Mouse (Mus musculus): ENCODE measurements around the gene 4930452B06Rik. TPM values are rescaled to one million over a fixed set of nuclear protein-coding genes. Genes with fewer than 3 reads are reported as not detected.
"Not testable (repeated sequence)": the region's sequence is repeated elsewhere in the genome, so short reads cannot be mapped to it uniquely, and the experiment has no call there.

The 4930452B06Rik gene
- polyA plus RNA-seq, 1 experiment from 2014 or later = 5.7 TPM

DNA sequence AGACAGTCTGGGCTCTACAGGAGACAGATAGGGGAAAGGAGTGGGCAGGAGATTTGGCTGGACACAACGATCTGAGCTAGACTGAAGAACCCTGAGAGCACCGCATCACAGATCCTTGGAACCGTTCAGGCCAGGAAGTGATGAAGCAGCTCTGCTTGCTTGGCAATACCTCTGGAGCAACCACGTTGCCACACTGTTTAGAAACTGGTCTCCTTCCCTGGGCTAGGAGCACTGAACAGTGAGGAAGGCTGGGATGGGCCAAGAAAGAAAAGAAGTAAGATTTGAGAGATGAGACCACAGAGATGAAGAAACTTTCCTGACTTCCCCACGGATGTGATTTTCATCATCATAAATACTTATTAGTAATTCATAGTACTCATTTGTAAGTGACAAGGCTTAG is 45.5 kb downstream of the 4930452B06Rik start:
- WGBS = 90% methylated on average over 5 of the region's 5 CpGs
- no peaks in the 10 kb centered on the region for H3K9me3 ChIP-seq (replicated peaks)
- H3K36me3 ChIP-seq = no peaks in the 10 kb centered on the region
- H3K27me3 ChIP-seq (replicated peaks) = no peaks in the 10 kb centered on the region
- no peak overlapping the region for H3K27ac ChIP-seq (replicated peaks)
- no peaks in the 10 kb centered on the region for H3K4me1 ChIP-seq
- no peak overlapping the region for H3K4me3 ChIP-seq (replicated peaks)
- no peak overlapping the region for H3K4me2 ChIP-seq
- H3K9ac ChIP-seq (replicated peaks) = no peak overlapping the region
- ATAC-seq (ENCODE audit: low FRiP score) = no peak

DNA sequence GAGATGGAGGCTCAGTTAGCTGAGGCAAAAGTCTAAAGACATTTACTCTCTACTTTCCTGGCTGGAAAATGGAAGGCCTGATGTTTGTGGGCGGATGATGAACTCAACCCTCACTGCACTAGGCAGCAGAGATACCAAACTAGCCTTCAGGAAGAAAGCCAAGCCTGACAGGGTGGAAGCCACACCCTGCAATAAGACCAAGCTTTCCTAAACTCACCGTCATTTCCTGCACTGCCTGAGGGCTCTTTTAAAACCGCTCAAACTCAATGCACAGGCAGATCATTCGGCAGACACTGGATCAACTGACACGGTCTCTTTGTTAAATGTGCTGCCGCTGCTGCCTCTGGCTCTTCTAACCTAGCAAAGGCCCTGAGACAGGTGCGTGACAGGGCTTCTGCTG is 50.4 kb downstream of the 4930452B06Rik start:
- H3K36me3 ChIP-seq = no peaks in the 10 kb centered on the region
- H3K4me1 ChIP-seq = no peaks in the 10 kb centered on the region
- H3K4me2 ChIP-seq = no peak overlapping the region
- H3K9me3 ChIP-seq (replicated peaks) = no peaks in the 10 kb centered on the region
- no peak overlapping the region for H3K27ac ChIP-seq (replicated peaks)
- ATAC-seq (ENCODE audit: low FRiP score) = no peak
- no peaks in the 10 kb centered on the region for H3K27me3 ChIP-seq (replicated peaks)
- no peak overlapping the region for H3K9ac ChIP-seq (replicated peaks)
- WGBS = 58% methylated on average over 7 of the region's 7 CpGs
- H3K4me3 ChIP-seq (replicated peaks) = no peak overlapping the region

- not testable (repeated sequence) for ATAC-seq (ENCODE audit: low FRiP score); H3K27ac ChIP-seq (replicated peaks); H3K9ac ChIP-seq (replicated peaks); H3K9me3 ChIP-seq (replicated peaks); H3K4me1 ChIP-seq; H3K27me3 ChIP-seq (replicated peaks); H3K36me3 ChIP-seq; H3K4me3 ChIP-seq (replicated peaks); H3K4me2 ChIP-seq
- 85% methylated on average over 1 of the region's 1 CpGs for WGBS
Measured at GRCm38 (mm10) chr14:8614430-8614829, 51.6 kb downstream of the 4930452B06Rik start.

GRCm38 (mm10) chr14:8612080-8612479 is 54.0 kb downstream of the 4930452B06Rik start:
- Histone ChIP-seq H3K36me3 (no peaks in the 10 kb centered on the region), H3K9me3 (replicated peaks) (no peaks in the 10 kb centered on the region), H3K4me3 (replicated peaks) (no peak overlapping the region), H3K9ac (replicated peaks) (no peak overlapping the region), H3K27ac (replicated peaks) (no peak overlapping the region), H3K4me1 (peaks cover 2% of the 10 kb centered on the region; the same call in 1 of the 2 replicates), H3K27me3 (replicated peaks) (no peaks in the 10 kb centered on the region), H3K4me2 (no peak overlapping the region)
- no peak for ATAC-seq (ENCODE audit: low FRiP score)

DNA sequence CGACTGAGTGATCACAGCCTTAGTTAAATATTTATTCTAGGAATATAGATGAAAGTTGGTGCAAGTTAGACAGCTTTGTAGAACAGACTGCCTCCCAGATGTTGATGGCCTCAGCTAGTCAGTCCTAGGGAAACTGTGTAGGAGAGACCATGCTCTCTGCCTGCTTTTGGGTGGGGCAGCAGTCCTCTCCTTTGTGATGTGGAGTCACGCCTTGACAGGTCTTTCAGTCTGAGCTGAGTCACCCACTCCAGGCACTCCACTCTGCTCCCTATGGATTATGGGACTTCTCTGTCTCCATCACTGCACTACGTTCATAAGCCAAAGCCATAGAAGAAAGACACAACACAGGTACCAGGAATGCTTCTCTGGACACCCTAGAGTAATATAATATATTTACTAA is 55.9 kb downstream of the 4930452B06Rik start:
- WGBS = 82% methylated on average over 3 of the region's 3 CpGs
- no peaks in the 10 kb centered on the region for H3K36me3 ChIP-seq
- H3K9ac ChIP-seq (replicated peaks) = no peak overlapping the region
- H3K27me3 ChIP-seq (replicated peaks) = no peaks in the 10 kb centered on the region
- no peak overlapping the region for H3K4me3 ChIP-seq (replicated peaks)
- no peak for ATAC-seq (ENCODE audit: low FRiP score)
- H3K27ac ChIP-seq (replicated peaks) = no peak overlapping the region
- peaks cover 2% of the 10 kb centered on the region; the same call in 1 of the 2 replicates for H3K4me1 ChIP-seq
- H3K4me2 ChIP-seq = no peak overlapping the region
- no peaks in the 10 kb centered on the region for H3K9me3 ChIP-seq (replicated peaks)

GRCm38 (mm10) chr14:8608559-8609171 is 57.4 kb downstream of the 4930452B06Rik start:
- no peak overlapping the region for H3K9ac ChIP-seq (replicated peaks)
- 5% methylated on average over 3 of the region's 3 CpGs for WGBS
- peak; percentile 78; the same call in 1 of the 2 replicates for ATAC-seq (ENCODE audit: low FRiP score)
- H3K4me2 ChIP-seq = no peak overlapping the region
- H3K27ac ChIP-seq (replicated peaks) = peak overlapping the region; percentile 64; the same call in 1 of the 2 replicates
- peaks cover 2% of the 10 kb centered on the region; the same call in 1 of the 2 replicates for H3K4me1 ChIP-seq
- H3K27me3 ChIP-seq (replicated peaks) = no peaks in the 10 kb centered on the region
- H3K9me3 ChIP-seq (replicated peaks) = no peaks in the 10 kb centered on the region
- H3K4me3 ChIP-seq (replicated peaks) = no peak overlapping the region
- no peaks in the 10 kb centered on the region for H3K36me3 ChIP-seq

- ATAC-seq (ENCODE audit: low FRiP score) = peak; percentile 74
- peaks cover 2% of the 10 kb centered on the region; the same call in 1 of the 2 replicates for H3K4me1 ChIP-seq
- no peak overlapping the region for H3K27ac ChIP-seq (replicated peaks)
- H3K9me3 ChIP-seq (replicated peaks) = no peaks in the 10 kb centered on the region
- 46% methylated on average over 2 of the region's 2 CpGs for WGBS
- H3K27me3 ChIP-seq (replicated peaks) = no peaks in the 10 kb centered on the region
- H3K9ac ChIP-seq (replicated peaks) = no peak overlapping the region
- H3K4me2 ChIP-seq = no peak overlapping the region
- H3K36me3 ChIP-seq = no peaks in the 10 kb centered on the region
- H3K4me3 ChIP-seq (replicated peaks) = no peak overlapping the region
Measured at GRCm38 (mm10) chr14:8604898-8605297, 61.1 kb downstream of the 4930452B06Rik start.

GRCm38 (mm10) chr14:8585031-8585430 is 81.0 kb downstream of the 4930452B06Rik start:
- no peaks in the 10 kb centered on the region for H3K27me3 ChIP-seq (replicated peaks)
- H3K4me2 ChIP-seq = no peak overlapping the region
- no peak overlapping the region for H3K4me3 ChIP-seq (replicated peaks)
- H3K4me1 ChIP-seq = no peaks in the 10 kb centered on the region
- no peak overlapping the region for H3K27ac ChIP-seq (replicated peaks)
- no peak for ATAC-seq (ENCODE audit: low FRiP score)
- H3K9ac ChIP-seq (replicated peaks) = no peak overlapping the region
- no peaks in the 10 kb centered on the region for H3K36me3 ChIP-seq
- H3K9me3 ChIP-seq (replicated peaks) = no peaks in the 10 kb centered on the region
- 95% methylated on average over 1 of the region's 1 CpGs for WGBS

DNA sequence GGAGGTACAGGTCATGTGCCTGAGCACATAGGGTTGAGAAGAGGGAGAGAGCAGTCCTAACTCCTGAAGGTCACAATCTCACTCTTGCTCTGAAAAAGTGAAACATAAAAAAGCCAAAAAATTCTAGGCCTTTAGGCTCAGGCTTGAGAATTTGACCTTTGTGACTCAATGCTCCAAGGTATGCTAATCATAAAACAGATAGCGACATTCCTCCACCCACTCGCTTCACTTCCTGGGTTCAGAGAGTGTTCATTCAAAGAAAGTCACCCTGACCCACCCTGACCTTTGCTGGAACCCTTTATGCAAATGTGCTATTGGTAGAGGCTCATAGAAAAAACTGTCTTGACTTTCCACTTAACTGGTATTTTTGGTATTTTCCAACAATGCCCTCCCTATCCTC is 115.0 kb downstream of the 4930452B06Rik start:
- ATAC-seq (ENCODE audit: low FRiP score); H3K27ac ChIP-seq (replicated peaks): not testable (repeated sequence)
- 94% methylated on average over 2 of the region's 2 CpGs for WGBS

GRCm38 (mm10) chr14:8549108-8549507 is 116.9 kb downstream of the 4930452B06Rik start:
- no peaks in the 10 kb centered on the region for H3K27me3 ChIP-seq (replicated peaks)
- no peak for ATAC-seq (ENCODE audit: low FRiP score)
- WGBS = 73% methylated on average over 4 of the region's 4 CpGs
- H3K4me2 ChIP-seq = no peak overlapping the region
- H3K9ac ChIP-seq (replicated peaks) = no peak overlapping the region
- no peaks in the 10 kb centered on the region for H3K9me3 ChIP-seq (replicated peaks)
- H3K4me1 ChIP-seq = no peaks in the 10 kb centered on the region
- no peak overlapping the region for H3K27ac ChIP-seq (replicated peaks)
- H3K4me3 ChIP-seq (replicated peaks) = no peak overlapping the region
- H3K36me3 ChIP-seq = no peaks in the 10 kb centered on the region

More for the DNA sequence above, 115.0 kb downstream of the 4930452B06Rik start:
- H3K36me3 ChIP-seq; H3K4me3 ChIP-seq (replicated peaks); H3K9ac ChIP-seq (replicated peaks); H3K4me1 ChIP-seq; H3K9me3 ChIP-seq (replicated peaks); H3K4me2 ChIP-seq; H3K27me3 ChIP-seq (replicated peaks): not testable (repeated sequence)

DNA sequence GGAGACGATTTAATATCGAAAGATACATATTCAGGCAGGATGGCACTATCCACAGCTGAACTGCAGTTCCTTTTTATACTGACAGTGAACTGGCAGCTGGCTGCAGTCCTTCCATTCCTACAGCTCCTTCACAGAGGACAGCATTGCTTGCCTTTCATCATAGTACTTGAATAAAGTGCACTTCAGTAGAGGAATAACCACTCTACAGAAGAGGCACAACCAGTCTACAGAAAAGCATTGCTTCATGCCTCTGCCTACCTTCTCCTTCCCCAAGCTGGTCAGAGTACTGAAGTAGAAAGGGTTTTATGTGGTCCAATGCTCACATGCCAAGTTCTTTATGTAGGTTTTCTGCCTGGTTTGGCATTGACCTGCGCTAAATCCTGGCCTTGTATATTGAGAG is 130.0 kb downstream of the 4930452B06Rik start:
- Histone ChIP-seq H3K9ac (replicated peaks) (no peak overlapping the region), H3K4me1 (no peaks in the 10 kb centered on the region), H3K36me3 (no peaks in the 10 kb centered on the region), H3K9me3 (replicated peaks) (no peaks in the 10 kb centered on the region), H3K4me2 (no peak overlapping the region), H3K27me3 (replicated peaks) (no peaks in the 10 kb centered on the region), H3K27ac (replicated peaks) (no peak overlapping the region), H3K4me3 (replicated peaks) (no peak overlapping the region)
- WGBS = 96% methylated on average over 3 of the region's 3 CpGs
- no peak for ATAC-seq (ENCODE audit: low FRiP score)

DNA sequence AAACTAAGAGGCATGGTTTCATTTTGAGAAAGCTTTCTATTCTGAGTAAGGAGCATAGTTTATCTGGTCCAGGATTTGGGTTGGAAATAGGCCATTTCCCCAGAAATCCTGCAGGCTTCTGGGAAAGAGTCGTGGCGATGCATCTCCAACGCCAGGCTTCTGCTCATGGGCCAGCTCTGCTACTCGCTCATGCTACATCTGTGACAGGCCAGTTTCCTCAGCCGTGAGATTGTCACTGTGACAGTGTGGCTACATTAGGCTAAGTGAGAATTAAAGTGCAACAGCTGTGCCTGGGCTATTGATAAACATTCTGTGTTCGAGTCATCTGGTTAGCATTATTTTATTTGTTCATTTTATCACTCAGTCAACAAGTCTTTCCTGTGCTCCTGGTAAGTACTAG is 140.8 kb downstream of the 4930452B06Rik start:
- WGBS = 92% methylated on average over 6 of the region's 6 CpGs

More for the DNA sequence above, 140.8 kb downstream of the 4930452B06Rik start:
- Histone ChIP-seq H3K27ac (replicated peaks) (no peak overlapping the region), H3K36me3 (no peaks in the 10 kb centered on the region), H3K9me3 (replicated peaks) (peaks cover 8% of the 10 kb centered on the region; the same call in 1 of the 2 replicates), H3K4me1 (no peaks in the 10 kb centered on the region), H3K27me3 (replicated peaks) (no peaks in the 10 kb centered on the region), H3K9ac (replicated peaks) (no peak overlapping the region), H3K4me3 (replicated peaks) (no peak overlapping the region), H3K4me2 (no peak overlapping the region)
- no peak for ATAC-seq (ENCODE audit: low FRiP score)
